Mouse (Mus musculus) ES-Bruce4 (cell line): Measurements from ENCODE around the gene Asb15.

ENCODE experiments used
- CTCF ChIP-seq: IDR thresholded peaks from one replicate; pipeline ENCODE4 v1.8.1; 2011; ENCODE audit warnings: low read depth, low read length
- EP300 ChIP-seq: IDR thresholded peaks from 2 replicates; pipeline ENCODE4 v1.6.1; 2011; ENCODE audit warnings: low read depth, low read length; ENCODE audit not compliant: insufficient read depth

DNA sequence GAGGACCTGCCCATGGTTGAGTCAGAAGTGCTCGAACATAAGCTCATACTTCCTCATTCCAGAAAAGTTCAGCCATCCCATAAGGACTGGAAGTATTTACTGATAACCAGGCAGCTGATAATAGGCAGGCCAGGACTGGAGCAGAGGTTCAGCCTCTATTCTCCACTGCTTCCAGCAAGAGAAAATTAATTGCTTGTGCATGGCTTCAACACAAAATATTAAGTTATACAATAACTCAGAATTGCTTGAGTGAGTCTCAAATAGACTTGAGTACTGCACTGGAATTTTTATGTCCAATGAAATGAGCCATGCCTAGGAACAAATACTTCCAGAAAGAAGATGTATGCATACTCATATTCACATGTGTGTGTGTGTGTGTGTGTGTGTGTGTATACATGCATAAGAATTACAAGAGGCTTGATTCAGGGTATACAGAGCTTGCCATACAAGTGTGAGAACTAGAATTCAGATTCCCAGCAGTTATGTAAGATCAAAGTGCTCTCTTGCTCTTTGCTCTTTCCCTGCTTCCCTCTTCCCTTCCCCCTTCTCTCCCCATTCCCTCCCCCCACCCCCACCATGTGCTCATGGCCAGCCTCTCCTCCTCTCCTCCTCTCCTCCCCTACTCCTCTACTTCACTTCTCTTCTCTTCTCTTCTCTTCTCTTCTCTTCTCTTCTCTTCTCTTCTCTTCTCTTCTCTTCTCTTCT, 18.9 kb downstream of the Asb15 start:
- TF ChIP-seq EP300: no peak
- no peak for TF ChIP-seq CTCF
